Mouse (Mus musculus) spleen, adult 2 months (tissue): ENCODE measurements around the gene Mbnl1.

Source experiments
- CTCF ChIP-seq: fragments of 200-500 bp; IDR thresholded peaks from 2 replicates; pipeline ENCODE4 v1.5.1; 2011; ENCODE audit warnings: mild to moderate bottlenecking, inconsistent platforms; ENCODE audit not compliant: insufficient read depth, insufficient read length, insufficient replicate concordance; ENCODE audit errors: extremely low read depth
- POLR2A ChIP-seq: fragments of 200-500 bp; IDR thresholded peaks from 2 replicates; pipeline ENCODE4 v1.6.1; 2011; ENCODE audit warnings: low read depth, low read length, inconsistent platforms

DNA sequence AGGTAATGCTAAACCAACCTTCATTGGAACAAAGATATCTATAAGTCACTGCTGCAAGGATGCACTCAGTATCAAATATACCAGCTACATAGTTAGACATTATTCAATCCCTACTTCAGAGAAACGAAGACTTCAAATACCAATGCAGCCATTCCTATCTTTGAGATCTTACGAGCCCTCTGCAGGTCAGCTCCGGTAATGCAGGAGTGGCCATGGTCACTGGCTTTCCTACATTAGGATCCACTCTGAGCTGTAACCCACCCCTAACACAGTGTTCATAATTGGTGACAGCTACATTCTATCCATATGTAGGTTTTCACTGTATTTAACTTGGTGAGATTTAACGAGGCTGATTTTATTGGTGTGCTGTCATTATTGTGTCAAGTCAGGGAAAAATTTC is 129.1 kb downstream of the Mbnl1 start:
- TF ChIP-seq CTCF (peak; percentile 68; the same call in 1 of the 2 replicates), POLR2A (no peak)
